Mouse (Mus musculus) gastrocnemius, postnatal 10 days (tissue): Measurements from ENCODE around the gene Prelid1. TPM values are rescaled to one million over a fixed set of nuclear protein-coding genes. Genes with fewer than 3 reads are reported as not detected.

Experiments
- DNase-seq: peaks from one replicate; pipeline ENCODE4 v3.0.0; 2021; ENCODE audit warnings: mixed read lengths
- long read RNA-seq, 2 experiments: library from polyadenylated mRNA; stranded (forward); transcript quantifications; one replicate each; pipeline ENCODE4 v2.0.0; 2021
- total RNA-seq, 2 experiments: library from RNA; stranded (reverse); gene quantifications; 2 replicates each; pipeline ENCODE4 v1.2.3; 2021

Prelid1 gene
- 10 to 100 TPM; 66.3 to 79.2 TPM for total RNA-seq
- long read RNA-seq, experiment 1, transcript Prelid1-201 (5 exons, 2,644 nt): major isoform, 44 of 45 reads
- long read RNA-seq, experiment 1, partial matches to known transcripts: 1 of 45 reads
- long read RNA-seq, experiment 1, other reads (novel, unspliced or antisense): 0 of 45 reads
- long read RNA-seq, experiment 2, transcript Prelid1-201 (5 exons, 2,644 nt): major isoform, 45 of 48 reads
- long read RNA-seq, experiment 2, partial matches to known transcripts: 1 of 48 reads
- long read RNA-seq, experiment 2, other reads (novel, unspliced or antisense): 2 of 48 reads

DNA sequence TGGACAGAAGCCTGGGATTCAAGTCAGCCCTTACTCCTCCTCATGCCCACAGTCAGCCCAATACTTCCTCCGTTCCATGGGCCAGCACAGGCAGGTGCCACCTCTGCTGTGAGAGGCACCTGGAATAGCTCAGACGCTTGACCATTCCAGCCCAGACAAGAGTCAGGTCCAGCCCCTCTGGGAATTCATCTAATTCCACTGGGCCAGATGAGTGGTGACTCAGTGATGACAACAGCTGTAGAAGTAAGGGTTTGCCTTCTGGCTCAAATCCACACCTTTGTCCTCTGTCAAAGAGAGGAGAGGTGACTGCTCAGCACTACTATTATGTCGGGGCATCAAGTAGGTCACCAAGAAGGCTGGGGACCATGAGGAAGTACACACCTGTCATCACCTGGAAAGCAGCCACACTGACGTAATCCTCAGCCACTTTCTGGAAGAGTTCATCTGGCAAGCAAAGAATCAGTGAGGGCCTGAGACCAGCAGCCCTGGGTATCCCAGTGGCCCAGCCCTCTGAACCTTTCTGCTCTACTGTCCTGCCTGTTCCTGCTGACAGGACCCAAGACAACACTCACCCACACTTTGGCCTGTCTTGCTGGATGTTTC lies at the start of gene Prelid1:
Gene Prelid1, plus strand, starts transcription at position 570 of the 603 bp plus-strand sequence.
- DNase-seq: no peak

DNA sequence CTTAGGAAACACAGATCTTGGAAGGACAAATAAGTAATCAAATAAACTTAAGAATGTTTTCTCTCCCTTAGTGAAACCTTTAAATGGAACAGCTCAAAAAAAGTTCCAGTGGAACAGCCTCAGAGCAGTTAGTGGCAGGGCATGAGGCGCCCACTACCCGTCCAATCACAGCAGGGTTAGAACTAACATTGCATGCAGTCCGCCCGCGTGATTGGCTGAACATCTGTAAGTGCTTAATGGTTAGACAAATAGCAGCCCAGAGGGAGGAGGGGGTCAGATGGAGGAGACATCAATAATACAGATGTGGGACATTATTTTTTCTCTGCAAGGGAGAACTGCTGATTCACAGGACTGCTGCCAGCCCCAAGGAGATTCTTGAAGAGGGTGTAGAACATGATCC lies 43.1 kb upstream of the Prelid1 start:
- no peak for DNase-seq

GRCm38 (mm10) chr13:55277646-55278045 lies 42.7 kb upstream of the Prelid1 start:
- no peak for DNase-seq

DNA sequence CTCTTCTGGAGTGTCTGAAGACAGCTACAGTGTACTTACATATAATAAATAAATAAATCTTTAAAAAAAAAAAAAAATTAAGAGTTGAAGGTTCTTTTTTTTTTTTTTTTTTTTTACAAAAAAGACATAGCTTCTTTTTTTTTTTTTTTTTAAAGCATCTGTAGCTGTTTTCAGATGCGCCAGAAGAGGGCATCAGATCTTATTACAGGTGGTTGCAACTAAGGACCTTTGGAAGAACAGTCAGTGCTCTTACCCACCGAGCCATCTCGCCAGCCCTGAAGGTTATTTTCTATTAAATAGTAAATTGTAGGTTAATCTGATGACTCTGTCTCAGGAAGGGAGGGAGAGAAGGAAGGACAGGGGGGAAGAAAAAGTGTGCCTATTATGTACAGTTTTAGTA lies 31.4 kb upstream of the Prelid1 start:
- DNase-seq: no peak

DNA sequence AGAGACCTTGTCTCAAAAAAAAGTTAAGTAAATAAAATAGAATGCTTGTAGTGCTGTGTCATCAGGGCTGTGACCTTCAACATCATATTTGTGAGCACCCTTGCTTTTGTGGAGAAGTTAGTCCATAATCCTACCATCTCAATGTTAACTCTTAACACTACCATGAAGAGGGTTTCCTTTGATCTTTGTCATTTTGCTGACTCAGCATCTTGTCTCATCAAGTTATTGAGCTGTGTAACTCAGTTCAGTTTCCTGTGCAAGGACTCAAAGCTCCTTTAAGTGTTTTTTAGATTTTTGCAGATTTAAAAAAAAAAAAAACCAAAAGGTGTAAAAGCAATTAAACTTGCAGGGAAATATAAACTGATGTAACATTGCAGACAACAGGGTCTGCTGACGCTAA lies 23.5 kb upstream of the Prelid1 start:
- no peak for DNase-seq

- no peak for DNase-seq
Observed at GRCm38 (mm10) chr13:55300913-55301312, 19.4 kb upstream of the Prelid1 start.

DNA sequence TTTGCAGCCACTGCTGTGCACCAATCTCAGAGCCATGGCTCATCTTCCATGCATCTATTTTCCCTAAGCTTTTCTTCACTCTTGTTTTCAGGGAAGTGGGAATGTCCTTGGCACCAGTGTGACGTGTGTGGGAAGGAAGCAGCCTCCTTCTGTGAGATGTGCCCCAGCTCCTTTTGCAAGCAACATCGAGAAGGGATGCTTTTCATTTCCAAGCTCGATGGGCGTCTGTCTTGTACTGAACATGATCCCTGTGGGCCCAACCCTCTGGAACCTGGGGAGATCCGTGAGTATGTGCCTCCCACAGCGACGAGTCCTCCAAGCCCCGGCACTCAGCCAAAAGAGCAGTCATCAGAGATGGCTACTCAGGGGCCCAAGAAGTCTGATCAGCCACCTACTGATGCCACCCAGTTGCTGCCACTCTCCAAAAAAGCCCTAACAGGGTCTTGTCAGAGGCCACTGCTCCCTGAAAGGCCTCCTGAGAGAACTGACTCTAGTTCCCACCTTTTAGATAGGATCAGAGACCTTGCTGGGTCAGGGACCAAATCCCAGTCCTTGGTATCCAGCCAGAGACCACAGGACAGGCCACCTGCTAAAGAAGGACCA lies 8.2 kb upstream of the Prelid1 start:
- no peak for DNase-seq

DNA sequence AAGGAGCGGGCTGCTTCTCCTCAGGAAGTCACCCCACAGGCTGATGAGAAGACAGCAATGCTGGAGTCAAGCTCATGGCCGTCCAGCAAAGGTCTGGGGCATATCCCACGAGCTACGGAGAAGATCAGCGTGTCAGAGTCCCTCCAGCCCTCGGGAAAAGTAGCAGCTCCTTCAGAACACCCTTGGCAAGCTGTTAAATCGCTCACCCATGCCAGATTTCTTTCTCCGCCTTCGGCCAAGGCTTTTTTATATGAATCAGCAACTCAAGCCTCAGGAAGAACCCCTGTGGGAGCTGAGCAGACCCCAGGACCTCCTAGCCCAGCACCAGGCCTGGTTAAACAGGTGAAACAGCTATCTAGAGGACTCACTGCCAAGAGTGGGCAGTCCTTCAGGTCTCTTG lies 7.2 kb upstream of the Prelid1 start:
- no peak for DNase-seq

- no peak for DNase-seq
Observed at GRCm38 (mm10) chr13:55314891-55315412, 5.3 kb upstream of the Prelid1 start.

GRCm38 (mm10) chr13:55318351-55318750 lies 1.9 kb upstream of the Prelid1 start:
- DNase-seq: no peak

- DNase-seq: peak; percentile 90
Observed at GRCm38 (mm10) chr13:55321434-55322129, 1.3 kb downstream of the Prelid1 start, which contains the start of gene Rab24. Rab24 (minus strand) TSS chr13:55321946.

DNA sequence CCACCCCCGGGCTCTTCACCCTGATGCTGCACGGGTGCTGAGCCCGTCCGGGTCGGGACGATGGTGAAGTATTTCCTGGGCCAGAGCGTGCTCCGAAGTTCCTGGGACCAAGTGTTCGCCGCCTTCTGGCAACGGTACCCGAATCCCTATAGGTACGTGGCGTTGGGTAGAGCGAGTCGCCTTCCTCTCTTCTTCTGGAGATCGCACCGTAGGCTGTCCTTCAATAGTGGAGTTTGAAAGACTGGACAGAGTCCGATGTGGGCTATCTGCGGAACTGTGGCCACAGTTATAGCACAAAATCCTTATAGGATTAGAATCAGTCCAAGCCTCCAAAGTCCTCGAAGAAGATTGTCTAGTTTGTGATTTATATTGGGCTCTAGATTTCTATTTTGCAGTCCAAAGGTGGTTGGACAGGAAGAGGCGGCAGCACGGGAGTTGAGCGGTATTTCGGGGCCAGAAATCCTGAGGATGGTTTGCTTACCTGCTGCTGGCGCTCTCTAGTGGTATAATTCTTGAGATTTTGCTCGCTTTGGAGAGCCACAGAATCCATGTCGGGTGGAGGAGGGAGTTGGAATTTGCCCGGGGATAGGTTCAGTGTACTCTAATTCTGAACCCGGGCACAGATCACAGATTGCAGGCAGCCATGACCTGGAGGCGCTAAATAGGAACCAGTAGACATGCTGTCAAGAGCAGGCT lies 2.0 kb downstream of the Prelid1 start:
- no peak for DNase-seq

GRCm38 (mm10) chr13:55325596-55325995 lies 5.3 kb downstream of the Prelid1 start:
- DNase-seq: no peak

- no peak for DNase-seq
Observed at GRCm38 (mm10) chr13:55327169-55327568, 6.9 kb downstream of the Prelid1 start.

DNA sequence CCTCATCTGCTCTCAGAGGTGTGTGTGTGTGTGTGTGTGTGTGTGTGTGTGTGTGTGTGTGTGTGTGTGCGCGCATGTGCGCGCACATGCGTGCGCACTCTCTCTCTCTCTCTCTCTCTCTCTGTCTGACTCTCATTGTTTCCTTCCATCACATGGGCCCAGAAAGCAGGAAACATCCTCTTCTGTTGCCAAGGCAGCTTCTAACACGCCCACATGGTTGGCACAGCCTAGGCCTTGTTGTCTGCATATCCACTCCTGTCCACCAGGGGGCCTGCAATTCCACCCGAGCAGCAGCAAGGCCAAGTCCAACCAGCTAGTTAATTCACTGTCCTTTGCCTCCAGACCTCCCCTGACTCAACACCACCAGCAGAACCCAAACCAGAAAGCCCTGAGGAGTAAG lies 7.3 kb downstream of the Prelid1 start:
- peak; percentile 78 for DNase-seq

GRCm38 (mm10) chr13:55328171-55328570 lies 7.9 kb downstream of the Prelid1 start:
- no peak for DNase-seq

GRCm38 (mm10) chr13:55328641-55329040 lies 8.3 kb downstream of the Prelid1 start:
- no peak for DNase-seq

- DNase-seq: peak; percentile 55
Observed at GRCm38 (mm10) chr13:55329109-55329682, 8.9 kb downstream of the Prelid1 start.

GRCm38 (mm10) chr13:55329683-55330566 lies 9.6 kb downstream of the Prelid1 start, which contains the start of gene Mxd3:
Mxd3 (minus strand) TSS chr13:55329823.
- peak; percentile 79 for DNase-seq

GRCm38 (mm10) chr13:55330567-55331400 lies 10.5 kb downstream of the Prelid1 start:
- DNase-seq: no peak
